Mouse (Mus musculus) spleen, adult 18-20 months (tissue): ENCODE measurements at regions not wholly inside any gene's neighbourhood (a gene's known extent, or its start where the extent isn't known, plus 50 kb on each side); places are given as distances from the start of the nearest gene placed in this dataset.
"Not testable (repeated sequence)": the region's sequence is repeated elsewhere in the genome, so short reads cannot be mapped to it uniquely, and the experiment has no call there.

Experiments
- DNase-seq, 2 experiments: peaks; one replicate each; pipeline ENCODE4 v3.0.0; 2022; ENCODE audit warnings: mixed read lengths in 2 of 2

DNA sequence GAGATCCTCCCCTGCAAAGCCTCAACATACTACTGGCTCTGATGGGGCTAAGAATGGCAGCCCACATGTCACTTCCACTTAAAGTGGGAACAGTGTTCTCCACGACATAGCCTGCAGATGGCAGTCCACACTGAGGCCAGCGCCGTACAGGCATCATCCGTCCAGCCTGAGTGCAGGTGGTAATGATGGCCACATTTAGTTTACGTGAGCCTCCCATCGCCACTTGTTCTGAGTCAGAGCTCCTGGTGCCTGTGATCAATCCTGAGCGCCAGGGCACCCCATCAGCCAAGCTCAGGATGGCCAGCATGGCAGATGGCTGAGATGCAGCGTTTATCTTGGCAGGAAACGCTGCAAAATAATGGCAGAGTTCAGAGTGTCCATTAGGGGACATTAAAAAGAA lies 159.6 kb downstream of the Adgrd1 start:
- no peak for DNase-seq

DNA sequence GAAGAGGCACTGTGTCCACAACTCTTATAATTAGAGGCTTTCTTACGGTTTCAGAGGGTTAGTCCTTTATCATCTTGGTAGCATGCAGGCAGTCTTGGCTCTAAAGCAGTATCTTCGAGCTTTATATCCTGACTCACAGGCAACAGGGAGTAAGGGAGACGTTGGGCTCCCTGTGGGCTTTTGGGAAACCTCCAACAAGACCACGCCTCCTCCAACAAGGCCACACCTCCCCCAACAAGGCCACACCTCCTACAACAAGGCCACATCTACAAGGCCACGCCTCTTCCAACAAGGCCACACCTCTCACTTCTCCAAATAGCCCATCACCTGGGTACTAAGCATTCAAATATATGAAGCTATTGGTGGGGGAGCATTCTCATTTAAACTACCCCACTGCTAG lies 160.7 kb downstream of the Adgrd1 start:
- no peak for DNase-seq

DNA sequence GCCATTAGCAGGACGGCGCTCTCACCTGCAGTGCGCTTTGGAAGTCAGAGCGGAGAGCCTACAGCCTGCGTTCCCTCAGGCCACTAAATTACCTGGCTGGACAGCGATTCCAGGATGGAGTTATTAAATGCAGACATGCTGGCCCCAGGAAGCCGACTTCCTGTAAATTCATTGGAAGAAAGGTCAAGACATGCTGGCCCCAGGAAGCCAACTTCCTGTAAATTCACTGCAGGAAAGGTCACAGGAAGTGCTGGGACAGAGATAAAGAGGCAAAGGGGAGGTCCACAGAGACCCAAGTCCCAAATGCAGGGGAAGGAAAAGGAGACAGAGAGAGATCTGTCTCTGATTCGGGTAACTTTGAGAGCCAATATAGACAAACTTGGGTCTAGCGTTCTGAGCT lies 164.1 kb downstream of the Adgrd1 start:
- no peak for DNase-seq

DNA sequence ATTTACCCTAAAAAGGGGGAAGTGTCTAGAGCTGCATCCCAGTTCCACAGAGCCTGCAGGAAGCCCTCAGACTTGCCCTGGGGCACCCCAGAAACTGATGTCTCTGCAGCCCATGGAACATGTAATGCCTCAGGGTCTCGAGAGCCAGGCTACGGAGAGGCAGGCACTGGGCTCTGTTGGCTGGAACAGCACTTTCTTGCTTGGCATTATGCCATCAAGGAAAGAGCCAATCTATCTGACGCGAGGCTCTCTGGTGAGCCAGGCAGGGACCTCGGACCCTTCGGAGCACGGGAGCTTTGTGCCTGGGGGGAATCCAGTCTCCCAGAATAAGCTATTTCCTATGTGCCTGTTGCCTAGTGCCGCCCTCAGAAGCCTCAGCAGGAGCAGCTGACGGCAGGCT lies 166.6 kb downstream of the Adgrd1 start:
- DNase-seq: no peak

DNA sequence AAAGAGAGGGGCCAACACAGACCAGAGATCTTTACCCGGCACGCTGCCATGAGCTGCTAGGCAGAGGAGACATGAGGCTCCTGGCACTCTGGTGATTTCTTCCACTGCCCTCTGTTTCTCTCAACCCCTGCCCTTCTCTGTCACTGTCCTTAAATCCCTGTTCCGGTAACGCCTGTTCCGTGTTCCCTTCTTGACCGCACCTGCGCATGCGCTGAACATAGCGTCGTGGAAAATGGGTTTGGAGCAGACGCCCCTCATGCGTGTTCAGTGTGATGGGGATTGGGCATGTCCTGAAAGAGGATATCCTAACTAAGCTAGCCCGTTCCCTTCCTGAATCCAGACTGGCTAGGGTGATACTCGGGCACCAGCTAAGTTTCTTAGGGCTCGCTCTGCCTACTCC lies 167.8 kb downstream of the Adgrd1 start:
- DNase-seq: no peak

DNA sequence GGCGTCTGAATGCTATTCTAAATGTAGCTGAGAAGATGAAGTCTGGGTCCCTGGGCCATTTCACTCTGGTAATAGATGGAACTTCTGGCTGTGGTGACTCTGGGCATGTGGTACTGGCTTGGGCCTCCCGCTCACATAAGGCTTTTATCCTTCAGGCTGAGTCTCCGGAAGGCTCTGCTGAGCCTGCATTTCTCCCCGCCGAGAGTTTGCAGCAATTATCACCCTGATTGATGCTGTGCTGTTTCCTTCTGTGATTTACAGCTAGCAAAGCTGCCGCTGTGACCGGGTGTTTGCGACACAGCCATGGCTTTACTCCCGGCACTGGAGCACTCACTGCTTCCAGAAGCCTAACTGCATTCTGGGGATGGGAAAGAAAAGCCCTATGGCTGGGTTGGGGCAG lies 171.9 kb downstream of the Adgrd1 start:
- DNase-seq: no peak

DNA sequence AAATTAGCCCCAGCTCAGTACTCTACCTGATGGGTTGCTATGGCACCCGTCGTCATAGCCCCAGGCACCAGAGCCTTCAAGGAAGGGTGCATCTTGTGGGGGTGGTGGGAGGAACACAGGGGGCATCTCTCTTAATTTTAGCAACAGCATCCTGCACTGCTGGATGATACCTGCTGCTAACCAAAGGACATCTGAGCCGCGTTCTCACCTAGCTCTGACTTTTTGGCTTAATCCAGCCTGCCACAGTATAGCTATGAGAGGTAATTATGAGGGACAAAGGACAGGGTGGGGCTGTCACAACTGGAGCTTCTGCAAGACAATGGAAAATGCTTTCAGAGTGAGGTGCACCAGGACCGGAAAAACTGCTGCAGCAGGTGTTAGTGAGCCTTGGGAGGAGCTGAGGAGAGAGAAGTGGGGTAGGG lies 173.5 kb downstream of the Adgrd1 start:
- DNase-seq: no peak

DNA sequence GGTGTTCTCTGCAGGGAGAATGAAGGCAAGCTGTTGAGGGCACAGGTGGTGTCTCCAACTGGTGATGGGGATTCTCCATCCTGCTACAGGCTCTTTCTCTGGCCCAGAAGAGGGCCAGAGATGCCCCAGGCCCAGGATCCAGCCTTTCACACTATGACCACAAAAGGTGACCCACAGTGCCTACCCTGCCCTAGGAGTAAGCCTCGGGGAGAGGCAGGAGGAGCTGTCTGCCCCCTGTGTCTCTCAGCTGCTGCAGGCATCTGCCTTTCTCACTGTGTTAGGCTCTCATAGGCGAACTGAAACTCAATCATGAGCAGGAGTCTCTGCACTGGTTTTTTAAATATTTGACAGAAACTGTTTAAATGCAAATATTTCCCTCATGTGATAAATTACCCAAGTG lies 184.9 kb downstream of the Adgrd1 start:
- no peak for DNase-seq

DNA sequence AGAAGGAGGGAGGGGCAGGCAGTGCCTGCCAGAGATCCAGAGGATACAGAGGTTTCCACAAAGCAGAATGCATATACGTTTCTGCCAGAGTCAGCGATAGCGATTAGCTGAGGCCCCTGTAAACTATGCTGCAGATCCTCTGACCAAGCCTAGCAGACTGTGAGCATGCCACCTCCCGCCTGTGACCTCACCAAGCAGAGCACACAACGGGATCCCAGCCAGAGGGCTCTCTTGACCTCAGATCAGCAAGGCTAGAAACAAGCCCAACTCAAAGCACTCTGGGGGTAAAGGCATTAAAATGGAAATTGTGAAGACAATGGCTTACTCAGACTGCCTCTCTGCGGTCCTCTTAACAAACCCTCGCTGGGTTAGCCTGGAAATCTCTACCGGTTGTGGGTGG lies 185.6 kb downstream of the Adgrd1 start:
- no peak for DNase-seq

DNA sequence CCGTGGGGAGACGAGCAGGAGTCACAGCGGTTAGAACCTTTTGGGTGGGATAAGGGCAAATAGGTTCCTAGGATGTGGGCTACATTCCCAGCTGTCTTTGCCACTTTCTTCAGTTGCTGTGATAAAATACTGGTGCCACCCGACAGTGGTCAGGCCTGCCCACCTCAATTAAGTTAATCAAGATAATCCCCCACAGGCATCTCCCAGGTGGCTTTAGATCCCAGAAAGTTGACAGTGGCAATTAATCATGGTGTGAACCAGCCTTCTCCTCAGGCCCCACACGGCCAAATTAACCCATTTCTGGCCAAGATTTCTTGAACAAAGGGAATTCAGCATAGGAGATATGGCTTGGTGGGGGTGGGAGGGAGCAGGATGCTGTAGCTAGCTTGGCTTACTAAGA lies 186.3 kb downstream of the Adgrd1 start:
- DNase-seq: no peak

DNA sequence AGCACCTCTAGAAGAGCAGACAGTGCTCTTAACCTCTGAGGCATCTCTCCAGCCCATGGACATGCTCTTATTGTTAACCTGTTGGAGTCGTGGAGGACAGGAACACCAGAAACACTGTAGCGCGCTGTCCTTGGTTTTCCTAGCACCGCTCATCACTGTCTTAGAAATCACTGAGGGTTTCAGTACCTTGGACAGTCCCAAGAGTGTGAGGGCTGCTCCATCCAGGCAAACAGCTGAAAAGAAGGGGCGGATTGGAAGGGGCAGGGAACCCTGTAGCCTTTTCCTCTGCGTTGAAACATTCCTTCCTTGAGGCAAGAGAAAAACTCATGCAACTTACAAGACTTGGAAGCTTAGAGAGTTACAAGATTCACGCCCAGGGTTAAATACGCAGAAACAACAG lies 190.9 kb downstream of the Adgrd1 start:
- DNase-seq: no peak

DNA sequence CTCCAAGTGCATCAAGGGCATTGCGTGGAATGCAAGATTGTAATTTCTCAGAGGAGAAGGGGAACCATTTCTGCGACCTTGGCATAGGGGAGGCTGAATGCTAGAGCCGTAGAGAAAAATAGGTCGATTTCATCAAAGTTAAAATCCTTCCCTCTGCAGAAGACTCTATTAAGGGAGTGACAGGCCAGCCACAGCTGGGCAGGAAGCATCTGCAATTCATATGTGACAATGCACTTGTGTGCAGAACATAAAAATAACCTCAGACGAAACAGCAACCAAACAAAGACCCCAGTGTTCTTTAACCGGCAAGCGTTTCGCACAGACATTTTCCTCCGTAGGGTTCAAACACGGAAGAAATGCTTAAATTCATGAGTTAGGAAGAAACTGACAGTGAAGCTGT lies 196.3 kb downstream of the Adgrd1 start:
- DNase-seq: not testable (repeated sequence)

DNA sequence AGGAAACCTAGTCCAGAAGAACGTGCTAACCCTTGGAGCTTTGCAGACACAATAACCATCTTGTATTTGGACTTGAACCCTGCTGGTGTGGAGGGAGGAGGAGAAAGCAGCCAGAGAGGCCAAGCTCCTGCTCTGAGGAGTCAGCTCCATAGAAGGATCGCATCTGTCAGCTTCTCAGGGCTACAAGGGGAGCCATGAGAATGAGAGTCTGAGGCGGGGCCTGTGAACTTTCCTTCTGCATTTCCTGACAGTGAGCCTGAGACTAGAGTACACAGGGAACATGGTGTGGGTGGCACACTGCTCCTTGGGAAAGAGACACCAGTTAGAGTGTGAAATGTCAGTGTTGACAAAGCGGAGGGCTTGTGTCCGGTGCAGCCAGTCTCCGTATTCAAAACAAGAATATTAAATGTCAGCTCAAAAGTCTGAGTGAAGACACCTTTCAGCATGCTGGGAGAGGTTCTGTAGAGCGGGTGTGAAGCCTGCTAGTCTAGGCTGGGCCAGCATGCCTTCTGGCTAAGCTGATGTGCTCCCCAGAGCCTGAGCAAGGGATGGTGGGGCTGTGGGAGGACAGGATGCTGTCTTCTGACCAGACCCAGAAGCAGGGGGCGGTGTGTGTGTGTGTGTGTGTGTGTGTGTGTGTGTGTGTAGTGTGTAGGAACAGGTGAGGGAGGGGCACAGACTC lies 198.5 kb downstream of the Adgrd1 start:
- DNase-seq: not testable (repeated sequence)

DNA sequence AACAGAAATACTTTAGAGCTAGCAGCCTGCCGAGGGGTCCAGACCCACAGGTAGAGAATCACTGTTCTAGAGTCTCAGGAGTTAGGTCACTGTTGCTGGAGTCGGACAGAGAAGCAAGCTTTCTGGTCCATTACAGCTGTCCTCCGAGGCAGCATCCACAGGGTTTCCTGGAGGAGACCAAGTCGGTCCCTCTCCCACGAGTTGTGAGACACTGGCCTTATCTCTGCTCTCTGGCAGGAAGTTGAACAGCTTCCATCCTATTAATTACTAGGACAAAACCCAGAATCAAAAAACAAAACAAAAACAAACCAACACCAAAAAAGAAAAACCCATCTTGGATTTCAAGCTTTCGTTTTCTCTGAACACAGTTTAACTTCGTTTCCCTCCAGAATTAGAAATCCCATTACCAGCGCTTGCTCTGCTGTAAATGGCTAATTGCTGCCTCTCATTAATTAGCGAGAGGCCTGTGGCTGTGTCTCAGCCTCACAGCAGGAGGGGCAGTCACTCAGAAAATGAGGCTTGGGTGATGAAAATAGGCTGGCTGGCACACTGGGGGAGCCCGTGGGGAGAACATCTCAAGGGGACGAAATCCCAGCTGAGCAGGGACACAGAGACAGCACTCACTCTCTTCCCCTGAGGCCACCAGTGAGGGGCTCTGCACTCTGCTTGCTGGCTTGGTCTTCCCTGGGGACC lies 201.3 kb downstream of the Adgrd1 start:
- DNase-seq: no peak

DNA sequence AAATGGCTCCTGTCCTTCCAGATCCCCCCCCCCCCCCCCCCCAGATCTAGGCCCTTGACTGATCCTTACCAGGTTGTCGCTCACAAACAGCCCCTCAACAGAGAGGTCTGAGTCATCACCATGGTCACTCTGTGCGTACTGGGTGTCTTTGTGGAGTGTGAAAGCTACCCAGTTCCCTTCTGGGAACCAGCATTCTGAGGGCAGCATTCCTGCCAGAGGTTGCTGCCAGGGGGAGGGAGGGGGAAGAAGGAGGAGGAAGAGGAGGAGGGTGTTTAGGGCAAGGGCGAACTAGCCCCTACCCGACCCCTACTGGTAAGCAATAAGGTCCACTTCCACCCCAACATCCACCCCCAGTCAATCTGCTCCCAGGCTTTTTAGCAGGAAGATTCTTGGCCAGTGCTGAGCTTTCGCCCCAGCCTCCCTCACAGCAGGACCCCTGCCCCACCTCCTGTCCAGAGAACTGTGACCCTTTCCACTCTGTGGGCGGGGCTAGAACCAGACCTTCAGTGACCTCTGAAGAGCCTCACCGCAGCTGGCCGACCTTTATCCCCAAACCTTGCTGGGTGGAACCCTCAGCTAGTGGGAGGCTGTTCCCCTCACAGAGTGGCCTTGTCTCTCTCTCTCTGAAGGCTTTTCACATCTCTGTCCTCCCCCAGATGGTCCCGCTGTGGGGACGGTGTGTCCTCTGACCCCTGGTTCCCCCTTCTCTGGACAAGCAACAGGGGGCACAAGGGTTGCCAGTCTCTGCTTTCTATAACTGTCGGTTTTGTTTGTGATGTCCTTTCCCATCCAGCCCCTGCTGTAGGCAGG lies 202.2 kb upstream of the Sfswap start:
- DNase-seq: no peak

DNA sequence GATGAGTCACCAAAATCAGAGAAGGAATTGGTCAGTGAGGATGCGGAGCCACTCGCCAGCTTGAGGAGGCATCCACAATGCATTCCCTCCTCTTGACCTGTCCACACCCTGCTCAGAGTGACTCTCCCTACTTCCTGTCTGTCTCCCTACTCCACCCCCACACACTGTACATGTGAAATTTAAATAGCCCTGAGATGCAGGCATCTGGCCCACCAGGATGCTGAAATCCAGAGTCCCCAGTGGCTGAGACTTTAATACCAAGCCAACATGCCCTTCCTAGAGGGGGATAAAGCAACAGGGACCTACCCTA lies 201.6 kb upstream of the Sfswap start:
- DNase-seq: no peak

DNA sequence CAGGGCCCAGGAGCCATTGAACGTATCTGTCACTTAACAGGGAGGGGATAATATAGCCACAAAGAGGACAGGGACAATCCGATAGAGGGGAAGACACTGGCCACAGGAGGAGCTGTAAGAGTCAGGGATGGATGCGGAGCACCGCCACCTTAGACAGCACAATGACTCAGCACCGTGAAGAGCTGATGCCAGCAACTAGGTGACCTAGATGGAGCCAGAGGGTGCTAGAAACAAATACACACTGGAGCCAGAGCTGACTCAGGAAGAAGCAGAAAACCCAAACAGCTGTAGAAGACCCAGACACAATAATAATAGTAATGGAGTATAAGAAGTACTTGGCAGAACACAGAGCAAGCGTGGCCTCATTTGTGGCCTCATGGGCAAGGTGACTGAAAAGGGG lies 200.6 kb upstream of the Sfswap start:
- DNase-seq: no peak

DNA sequence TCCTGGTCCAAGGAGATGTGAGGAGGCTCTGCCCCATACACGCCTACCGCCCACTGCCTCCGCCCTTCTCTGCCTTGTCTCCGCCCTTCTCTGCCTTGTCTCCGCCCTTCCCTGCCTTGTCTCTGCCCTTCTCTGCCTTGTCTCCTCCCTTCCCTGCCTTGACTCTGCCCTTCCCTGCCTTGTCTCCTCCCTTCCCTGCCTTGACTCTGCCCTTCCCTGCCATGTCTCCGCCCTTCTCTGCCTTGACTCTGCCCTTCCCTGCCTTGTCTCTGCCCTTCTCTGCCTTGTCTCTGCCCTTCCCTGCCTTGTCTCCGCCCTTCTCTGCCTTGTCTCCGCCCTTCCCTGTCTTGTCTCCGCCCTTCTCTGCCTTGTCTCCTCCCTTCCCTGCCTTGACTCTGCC lies 185.4 kb upstream of the Sfswap start:
- DNase-seq: no peak

DNA sequence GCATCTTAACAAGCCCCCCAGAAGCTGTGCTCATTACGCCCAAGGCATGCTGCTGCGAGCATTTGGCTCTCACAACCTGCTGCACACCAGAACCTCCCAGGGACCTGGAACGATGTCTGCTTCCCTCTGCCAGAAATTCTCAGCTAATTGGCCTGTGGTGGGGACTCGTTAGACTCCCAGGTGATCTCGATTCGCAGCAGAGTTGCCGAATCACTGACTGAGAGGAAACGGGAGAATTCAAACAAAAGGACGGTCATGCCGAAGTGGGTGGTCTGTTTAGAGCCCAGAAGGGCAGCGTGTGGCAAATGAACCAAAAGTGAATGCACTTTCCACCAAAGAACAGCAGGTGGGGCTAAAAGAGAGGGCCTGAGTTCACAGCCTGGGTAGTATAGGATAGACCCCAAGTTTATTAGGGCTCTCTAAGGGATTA lies 169.9 kb upstream of the Sfswap start:
- DNase-seq: no peak

DNA sequence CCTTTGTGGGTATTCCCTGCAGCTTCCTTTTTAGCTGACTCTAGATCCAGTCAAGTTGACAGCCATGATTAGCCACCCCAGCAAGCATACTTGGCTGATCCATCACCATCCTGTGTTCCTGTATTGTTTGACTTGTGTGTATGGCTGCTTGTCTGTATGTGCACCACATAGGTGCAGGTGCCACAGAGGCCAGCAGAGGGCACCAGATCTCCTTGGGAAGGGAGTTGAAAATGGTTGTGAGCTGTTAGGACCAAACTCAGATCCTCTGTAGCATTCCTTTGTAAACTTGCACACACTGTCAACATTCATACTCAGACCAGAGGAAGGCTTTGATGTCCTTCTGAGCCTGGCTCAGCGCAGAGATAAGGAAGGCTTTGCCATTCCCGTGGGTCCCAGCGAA lies 169.0 kb upstream of the Sfswap start:
- no peak for DNase-seq

DNA sequence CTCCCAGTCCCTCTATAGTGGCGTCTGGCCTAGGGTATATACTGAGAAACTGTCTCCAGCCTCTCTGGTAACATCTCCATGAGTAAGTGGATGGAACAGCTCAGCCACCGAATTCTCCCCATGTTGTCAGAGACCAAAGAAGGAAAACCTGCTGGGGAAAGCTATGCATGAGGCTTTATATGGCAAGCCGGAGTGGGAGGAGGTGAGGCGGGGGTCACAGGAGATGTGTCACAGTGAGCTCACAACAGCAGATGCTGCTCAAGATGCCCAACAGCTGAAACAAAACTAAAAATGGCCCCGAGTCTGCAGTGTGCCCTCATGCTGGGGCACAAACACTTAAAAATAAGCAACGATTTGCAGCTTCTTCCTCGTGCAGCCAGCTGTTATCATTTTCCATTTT lies 162.5 kb upstream of the Sfswap start:
- DNase-seq: no peak

DNA sequence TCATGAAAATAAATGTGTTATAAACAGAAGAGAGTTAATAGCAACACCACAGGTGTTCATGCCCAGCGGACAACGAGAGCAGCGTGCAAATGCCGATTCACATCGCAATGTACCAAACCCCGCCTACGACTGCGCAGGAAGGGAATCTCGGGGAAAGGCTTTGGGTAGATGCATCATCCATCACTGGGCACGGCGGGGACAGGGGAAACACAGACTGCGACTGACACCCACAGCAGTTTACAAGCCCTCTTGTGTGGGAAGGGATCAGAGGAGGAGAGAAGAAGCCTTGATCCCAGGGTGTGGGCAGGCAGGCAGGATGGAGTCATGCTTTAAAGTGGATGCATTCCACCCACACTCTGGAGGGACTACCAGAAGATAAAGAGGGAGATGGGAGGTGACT lies 157.0 kb upstream of the Sfswap start:
- no peak for DNase-seq

DNA sequence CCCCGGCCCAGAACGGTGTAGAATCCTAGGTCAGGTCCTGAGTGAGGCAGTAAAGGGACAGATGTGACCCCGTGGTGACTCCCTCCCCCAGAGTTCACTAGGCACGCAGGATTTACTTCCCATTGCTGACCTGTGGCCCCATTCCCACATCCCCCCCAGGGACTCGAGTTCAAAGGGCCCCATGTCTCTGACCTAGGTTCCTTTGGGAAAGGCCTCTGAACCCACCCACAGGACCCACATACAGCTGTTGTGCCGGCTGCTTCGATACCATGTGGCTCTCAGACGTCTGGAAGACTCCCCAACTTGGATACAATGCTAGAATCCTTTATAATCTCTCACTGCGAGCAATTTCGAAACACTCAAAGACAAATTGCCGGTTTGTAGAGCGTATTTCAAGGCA lies 151.0 kb upstream of the Sfswap start:
- DNase-seq: no peak

DNA sequence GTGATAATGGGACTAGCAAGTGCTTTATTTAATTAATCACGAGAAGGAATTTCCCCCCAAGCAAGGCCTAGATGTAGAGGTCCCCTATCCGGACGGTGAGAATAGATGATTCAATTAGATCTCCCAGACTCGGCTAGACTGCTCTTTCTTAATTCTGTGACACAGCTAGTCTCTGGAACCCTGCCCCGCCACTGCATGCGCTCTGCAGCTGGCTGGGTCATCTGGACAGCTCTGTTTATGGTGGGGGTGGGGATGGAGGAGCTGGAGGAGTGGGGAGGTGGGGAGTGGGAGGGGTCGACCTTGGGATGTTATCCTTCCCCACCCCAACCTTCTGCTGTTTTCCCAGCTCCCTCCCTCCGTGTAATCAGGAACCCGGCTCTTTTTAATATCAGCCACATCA lies 147.5 kb upstream of the Sfswap start:
- DNase-seq: no peak
